Mouse (Mus musculus) skeletal muscle tissue, adult 2 months (tissue): ENCODE data around the gene Ggt7.
"Not testable (repeated sequence)": the region's sequence is repeated elsewhere in the genome, so short reads cannot be mapped to it uniquely, and the experiment has no call there.

Experiments
- DNase-seq: peaks from one replicate; pipeline ENCODE4 v3.0.0-alpha.2; 2012; ENCODE audit warnings: low read depth, low spot score

Ggt7 gene

GRCm38 (mm10) chr2:155517455-155518423, at the start of gene Ggt7, which contains the start of gene Acss2:
Gene Ggt7, minus strand, starts transcription at chr2:155518237.
Gene Acss2, plus strand, starts transcription at chr2:155517948.
- DNase-seq, result peak; percentile 98

DNA sequence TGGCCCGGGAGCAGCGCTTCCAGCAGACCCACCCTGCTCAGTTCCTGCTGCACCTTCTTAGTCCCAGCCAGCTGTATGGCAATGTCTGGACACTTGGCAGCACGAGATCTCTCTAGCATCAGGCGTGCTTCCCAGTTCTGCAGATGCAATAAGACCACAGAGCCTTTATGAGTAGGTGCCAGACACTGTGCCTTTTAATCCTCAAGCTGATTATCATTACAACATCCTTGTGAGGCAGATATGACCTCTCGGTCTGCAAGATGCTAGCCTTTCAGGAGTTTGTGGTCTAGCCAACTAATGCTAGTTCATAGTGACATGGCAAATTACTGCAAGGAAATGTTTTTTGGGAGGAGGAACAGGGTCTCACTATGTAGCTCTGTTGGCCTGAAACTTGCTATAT, 49.7 kb upstream of the Ggt7 start:
- no peak for DNase-seq

DNA sequence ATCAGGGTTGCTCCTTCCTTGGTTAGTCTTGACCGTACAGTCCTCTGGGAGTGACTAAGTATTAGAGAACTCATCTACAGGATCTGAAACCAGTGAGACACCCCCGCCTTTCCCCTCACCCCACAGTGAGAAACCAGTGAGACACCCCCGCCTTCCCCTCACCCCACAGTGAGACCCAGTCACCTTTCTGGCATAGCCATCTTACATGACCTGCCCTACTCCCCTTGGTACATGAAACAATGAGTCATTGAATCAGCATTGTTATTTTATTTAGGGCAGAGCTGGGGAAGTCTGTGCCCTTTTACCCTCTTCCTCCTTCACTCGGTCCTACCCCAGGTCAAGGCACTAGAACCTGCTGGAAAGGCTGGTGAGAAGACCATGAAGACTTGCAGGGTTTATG, 44.9 kb upstream of the Ggt7 start:
- DNase-seq, result no peak

- DNase-seq, result no peak
These were observed 44.2 kb upstream of the Ggt7 start for GRCm38 (mm10) chr2:155562209-155562608.

- no peak for DNase-seq
These were observed 36.5 kb upstream of the Ggt7 start for GRCm38 (mm10) chr2:155554426-155554985.

DNA sequence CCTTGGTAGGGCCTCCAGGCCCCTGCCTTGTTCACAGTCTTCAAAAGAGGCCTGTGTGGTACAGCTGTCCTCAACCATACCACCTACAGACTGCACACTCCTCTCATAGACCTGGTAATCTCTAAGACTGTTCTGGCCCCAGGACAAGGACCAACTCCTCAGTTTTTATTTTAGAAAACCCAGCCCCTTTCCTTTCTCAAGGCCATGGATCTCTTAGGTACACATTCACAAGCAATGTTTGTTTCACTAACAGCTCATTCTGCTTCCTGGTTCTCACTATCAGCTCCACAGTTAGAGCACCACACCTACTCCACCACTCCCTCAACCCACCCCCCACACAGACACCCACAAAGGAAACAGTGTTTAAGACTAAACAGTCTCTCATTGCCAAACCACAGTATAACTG, 34.9 kb upstream of the Ggt7 start:
- DNase-seq, result no peak

DNA sequence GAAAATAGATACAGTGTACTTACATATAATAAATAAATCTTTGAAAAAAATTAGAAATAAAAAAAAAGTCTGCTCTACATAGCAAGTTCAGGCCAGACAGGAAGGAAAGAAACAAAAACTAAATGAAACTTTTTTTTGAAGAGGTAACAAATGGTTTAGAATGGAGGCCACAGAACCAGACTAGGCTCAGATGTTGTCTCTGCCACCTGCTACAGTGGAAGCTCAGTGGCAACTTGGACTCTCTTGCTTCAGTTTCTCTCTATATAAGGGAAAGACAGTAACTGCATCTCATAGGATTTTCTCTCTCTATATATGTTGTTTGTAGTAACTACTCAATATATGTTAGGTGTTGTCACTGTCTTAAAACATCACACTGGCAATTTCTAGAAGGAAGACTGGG, 34.3 kb upstream of the Ggt7 start:
- no peak for DNase-seq

DNA sequence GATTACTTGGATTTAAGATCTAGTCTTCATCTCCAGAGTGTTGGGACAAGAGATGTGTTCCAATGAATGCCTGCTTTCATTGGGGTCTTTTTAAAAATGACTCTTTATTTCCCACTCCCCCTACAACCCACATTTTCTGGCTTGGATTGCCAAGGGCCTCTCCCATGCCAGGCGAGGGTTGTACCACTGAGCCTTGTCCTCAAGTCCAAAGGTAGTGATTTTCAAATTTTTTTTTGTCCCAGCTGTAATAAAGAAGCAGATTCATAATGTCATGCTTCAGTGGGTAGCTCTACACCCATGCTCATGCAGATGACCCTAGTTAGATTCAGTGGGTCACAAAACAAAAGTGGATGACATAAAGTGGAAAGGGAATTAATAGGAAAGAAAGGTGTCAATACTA, 28.9 kb upstream of the Ggt7 start:
- DNase-seq, result no peak

DNA sequence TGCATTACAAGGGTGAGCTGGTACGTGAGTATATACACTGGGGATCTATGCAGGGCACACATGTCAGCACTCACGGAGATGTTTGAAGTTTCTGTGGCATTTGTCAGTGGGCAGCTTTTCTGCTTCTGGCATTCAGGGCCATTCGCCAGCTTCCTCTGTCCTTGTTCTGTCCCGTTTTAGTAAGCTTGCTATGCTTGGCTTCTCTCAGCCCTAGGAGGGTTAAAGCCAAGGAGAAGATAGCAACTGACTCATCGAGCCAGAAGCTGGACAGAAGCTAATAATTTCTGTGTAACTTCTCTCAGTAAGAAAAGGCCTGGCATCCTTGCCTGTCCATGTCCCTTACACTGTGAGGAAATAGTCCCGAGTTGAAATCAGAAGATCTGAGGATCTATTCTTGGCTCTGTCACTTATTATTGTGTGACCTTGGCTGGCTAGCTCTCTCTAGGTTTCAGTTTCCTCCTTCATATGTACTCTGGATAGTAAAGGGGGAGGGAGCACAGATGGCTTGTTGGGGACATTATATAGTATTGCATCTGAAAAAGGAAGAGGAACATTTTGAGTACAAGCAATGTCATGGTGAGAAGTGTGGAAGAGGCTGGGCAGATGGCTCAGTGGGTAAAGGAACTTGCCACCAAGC, 22.9 kb upstream of the Ggt7 start:
- peak; percentile 70 for DNase-seq

DNA sequence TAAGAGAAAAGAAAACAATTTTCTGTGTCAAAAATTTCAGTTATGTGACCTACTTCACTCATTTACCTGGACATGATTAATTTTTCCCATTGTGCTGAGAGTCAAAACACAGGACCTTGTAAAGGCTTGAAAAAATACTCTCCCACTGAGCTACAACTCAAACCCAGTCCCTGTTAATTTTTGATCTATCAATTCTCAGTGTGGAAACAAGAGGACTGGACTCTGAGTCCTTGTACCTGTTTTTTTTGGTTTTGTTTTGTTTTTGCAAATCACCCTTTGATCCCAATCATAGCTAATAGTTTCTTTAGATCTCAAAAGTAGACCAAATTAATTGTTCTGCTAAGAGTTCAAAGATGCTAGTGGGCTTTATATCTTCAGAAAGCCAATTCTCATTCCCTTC, 21.7 kb upstream of the Ggt7 start:
- no peak for DNase-seq

GRCm38 (mm10) chr2:155538463-155539057, 20.5 kb upstream of the Ggt7 start:
- not testable (repeated sequence) for DNase-seq

- DNase-seq, result no peak
These were observed 19.9 kb upstream of the Ggt7 start for GRCm38 (mm10) chr2:155537761-155538462.

DNA sequence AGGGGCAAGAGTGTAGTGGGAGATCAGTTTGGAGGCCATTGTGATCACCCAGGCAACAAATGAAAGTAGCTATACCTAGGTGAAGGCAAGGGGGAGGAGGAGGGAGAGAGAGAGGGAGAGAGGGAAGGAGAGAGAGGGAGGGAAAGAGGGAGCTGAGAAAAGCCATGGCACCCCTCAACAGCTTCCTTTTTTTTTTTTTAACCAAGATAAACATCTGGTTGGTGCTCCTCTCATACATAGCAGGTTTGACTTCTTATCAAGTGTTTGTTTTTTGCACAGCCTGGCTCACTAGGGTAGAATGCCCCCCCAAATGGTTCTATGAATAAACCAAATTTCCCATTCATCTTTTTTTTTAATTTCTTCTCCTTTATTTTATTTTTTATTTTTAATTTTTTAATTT, 18.3 kb upstream of the Ggt7 start:
- no peak for DNase-seq

GRCm38 (mm10) chr2:155527367-155527766, 9.3 kb upstream of the Ggt7 start:
- DNase-seq, result no peak

DNA sequence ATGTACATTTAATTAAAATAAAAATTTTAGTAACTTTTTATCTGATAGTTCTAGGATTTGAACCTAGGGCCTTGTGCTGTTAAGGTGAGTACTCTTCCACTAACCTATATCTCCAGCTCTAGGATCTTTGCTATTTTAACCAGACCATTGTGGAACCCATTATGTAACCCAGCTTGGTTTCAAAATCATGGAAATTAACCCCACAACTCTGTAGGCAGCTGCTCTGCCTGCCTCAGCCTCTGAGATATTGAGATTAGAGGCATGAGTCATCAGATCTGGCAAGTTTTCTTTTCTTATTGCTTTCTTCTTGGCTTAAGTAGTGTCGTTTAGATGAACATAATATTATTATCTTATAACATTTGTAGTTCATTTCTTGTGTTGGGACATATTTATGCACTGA, 6.3 kb upstream of the Ggt7 start:
- no peak for DNase-seq

DNA sequence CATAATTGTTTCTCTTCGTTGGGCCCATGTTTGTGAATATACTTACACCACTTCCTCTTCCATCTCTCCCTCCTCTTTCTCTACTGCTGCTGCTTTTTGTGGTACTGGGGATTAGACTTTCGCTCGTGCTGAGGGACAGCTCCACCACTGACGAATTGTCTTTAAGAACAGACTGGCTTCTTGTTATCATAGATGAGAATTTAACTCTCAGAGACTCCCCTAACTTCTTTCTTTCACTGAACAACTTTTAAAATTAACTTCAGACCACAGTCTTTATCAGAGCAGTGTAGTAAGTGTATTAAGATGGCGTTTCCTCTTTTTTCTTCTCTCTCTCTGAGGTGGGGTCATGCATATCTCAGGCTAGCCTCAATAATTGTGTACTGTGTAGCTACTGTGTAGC, 5.7 kb upstream of the Ggt7 start:
- no peak for DNase-seq

- no peak for DNase-seq
These were observed 664 bp upstream of the Ggt7 start for GRCm38 (mm10) chr2:155518531-155519270.

DNA sequence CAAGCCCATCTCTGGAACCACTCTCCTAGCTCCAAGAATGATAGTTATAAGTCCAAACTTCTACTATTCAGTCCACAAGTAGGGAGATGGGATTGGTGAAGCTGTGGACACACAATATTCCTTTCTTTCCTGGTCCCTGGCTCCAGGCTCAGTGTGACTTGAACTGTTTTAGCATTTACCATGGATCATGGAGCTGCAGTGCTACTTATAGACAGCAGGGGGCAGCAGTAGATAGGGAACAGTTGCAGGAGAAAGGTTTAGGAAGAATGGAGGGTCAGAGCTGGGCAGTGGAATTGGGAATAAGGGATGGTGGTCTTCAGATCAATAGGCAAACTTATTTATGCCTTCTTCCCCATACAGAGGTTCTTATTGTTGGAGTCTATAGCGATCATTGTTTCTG, 2.1 kb downstream of the Ggt7 start:
- DNase-seq, result peak; percentile 61

GRCm38 (mm10) chr2:155514666-155515065, 3.4 kb downstream of the Ggt7 start:
- peak; percentile 43 for DNase-seq

DNA sequence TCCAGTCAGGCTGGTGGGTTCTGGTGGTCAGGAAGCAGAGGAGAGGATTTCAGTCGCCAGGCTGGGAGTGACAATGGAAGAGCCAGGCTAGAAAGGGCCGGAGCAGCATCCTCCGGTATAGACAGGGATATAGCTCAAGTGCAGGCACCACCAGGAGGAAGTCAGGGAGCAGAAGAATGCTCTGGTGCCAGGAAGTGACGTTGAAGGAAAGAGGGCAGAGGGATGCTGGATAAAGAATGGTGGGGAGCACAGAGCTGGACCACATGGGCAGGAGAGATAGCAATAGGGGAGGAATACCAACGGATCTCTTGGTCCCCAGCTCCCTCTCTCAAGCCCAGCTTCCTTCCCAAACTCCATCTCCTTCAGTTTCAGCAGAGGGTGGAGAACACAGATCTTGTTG, 4.5 kb downstream of the Ggt7 start:
- DNase-seq, result no peak

GRCm38 (mm10) chr2:155512479-155512878, 5.6 kb downstream of the Ggt7 start:
- DNase-seq, result peak; percentile 40
